Mouse (Mus musculus) embryo, embryonic 11 days (tissue): ENCODE measurements around the gene Fbxo46.

ENCODE experiments used
- DNase-seq: peaks from one replicate; pipeline ENCODE4 v3.0.0-alpha.2; 2015

Fbxo46 gene

DNA sequence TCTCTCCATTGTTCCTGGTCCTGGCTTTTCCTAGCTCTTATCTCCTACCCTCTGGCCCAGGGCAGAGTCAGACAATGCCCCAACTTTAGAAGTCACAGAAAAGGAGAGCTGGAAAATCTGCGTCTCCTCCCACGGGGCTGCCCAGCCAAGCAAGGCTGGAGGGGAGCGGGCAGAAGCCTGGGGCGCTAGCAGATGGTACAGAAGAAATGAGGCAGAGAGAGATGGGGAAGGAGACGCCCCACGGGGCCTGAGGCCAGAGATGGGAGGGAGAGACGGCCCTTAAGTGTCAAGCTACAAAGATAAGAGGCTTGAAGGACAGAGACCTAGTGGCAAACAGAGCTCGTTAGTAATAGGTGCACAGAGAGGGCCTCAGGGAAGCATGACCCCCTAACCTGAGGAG is 52.2 kb downstream of the Fbxo46 start:
- no peak for DNase-seq

DNA sequence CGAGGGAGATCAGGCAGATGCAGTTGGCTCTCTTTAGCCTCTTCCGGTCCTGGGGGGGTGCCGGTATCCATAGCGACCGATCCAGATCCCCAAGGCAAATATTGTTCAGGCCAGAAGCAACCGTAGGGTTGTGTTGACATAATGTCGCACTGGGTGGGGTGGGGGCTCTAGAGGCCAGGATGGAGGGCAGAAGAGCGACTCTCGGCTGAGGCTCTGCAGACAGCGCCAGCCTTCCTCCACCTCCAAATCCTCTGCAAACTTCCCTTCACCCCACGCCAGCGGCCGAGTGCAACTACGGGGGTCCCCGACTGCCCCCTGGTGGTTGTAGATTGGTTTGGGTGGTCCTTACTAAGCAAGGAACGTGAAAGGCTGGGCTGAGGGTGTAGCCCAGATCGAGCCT is 53.2 kb downstream of the Fbxo46 start:
- DNase-seq: peak; percentile 94

GRCm38 (mm10) chr7:19175708-19176515 is 56.3 kb downstream of the Fbxo46 start, which contains the start of gene Eml2:
Eml2 (plus strand) TSS chr7:19176421.
- DNase-seq: peak; percentile 74

DNA sequence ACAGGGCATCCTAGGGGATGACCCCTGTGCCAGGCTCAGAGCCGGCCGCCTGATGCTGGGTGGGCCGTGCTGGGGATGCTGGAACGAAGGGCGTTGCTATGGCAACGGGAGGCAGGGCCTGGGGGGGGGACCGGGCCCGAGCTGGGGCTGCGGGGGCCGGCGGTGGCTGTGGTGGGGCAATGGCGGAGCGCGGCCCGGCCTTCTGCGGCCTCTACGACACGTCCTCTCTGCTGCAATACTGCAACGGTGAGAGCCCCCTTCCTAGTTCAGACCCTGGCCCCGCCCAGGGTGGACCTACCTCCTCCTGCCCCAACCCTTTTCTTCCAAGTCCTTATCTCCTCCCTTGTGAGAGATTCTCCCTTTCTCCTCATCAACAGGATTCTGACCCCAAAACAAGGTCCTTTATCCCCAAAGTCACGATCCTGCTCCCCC is 56.9 kb downstream of the Fbxo46 start:
- DNase-seq: no peak

DNA sequence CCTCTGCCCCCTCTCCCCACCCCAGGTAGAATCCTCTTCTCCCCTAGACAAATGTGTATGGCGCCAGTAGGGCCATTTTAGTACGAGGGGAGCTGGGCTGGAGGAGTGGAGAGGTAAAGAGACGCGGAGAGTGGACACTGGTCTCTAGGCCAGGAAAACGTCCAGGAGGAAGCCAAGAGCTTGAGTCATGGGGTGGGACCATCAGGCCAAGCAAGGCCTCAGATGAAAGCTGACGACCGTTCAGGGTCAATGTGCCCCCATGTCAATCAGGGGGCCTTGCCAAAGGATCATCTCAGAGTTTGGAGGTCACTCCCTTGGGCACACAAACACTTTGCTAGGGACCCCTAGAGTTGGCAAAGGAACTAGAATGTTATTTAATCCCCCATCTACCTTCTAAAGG is 57.6 kb downstream of the Fbxo46 start:
- no peak for DNase-seq

- DNase-seq: no peak
Observed at GRCm38 (mm10) chr7:19178035-19178434, 58.4 kb downstream of the Fbxo46 start.

DNA sequence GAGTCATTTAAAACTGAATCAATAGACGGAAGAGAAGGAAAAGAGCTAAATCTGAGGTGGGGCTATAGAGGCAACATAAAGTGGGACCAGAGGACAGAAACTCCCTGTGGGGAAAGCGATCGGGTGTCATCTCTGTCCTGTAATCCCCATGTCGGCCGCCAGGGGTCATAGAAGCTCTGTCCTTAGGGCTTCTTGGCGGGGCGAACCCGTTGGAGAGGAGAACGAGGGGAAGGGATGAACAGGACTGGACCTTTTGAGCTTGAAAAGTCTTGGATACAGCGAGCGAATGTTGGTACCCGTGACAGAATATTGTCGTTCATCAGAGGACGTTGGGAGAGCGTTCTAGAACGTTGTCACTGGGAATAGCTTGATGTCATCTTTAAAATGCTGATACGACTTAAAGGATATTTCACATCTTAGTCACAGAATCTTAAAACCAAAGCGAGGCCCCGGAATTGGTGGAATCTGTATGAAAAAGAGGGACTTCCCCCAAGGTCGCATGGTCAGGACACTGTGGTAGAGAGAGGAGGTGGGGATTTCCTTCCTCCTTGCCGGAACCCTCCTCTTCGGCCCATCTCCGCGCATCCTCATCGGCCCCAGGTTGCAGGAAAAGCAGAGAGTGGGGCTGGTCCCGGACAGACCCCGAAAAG is 58.9 kb downstream of the Fbxo46 start:
- DNase-seq: peak; percentile 81

GRCm38 (mm10) chr7:19179173-19179572 is 59.5 kb downstream of the Fbxo46 start:
- DNase-seq: peak; percentile 90

- no peak for DNase-seq
Observed at GRCm38 (mm10) chr7:19179936-19180335, 60.3 kb downstream of the Fbxo46 start.

GRCm38 (mm10) chr7:19180862-19181429 is 61.3 kb downstream of the Fbxo46 start:
- DNase-seq: peak; percentile 79

DNA sequence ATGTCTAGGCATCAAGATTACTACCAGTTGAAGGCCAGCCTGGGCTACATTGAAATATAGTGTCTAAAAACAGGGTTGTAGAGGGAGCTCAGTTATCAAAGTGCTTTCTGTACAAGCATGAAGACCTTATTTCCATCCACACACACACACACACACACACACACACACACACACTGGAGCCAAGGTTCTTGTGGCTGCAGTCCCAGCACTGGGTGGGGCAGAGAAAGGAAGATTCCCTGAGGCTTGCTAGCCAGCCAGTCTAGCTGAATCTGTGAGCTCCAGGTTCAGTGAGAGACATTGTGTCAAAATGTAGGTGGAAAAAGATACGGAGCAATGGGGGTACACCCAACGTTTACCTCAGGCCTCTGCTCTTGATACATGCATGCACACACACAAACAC is 64.6 kb downstream of the Fbxo46 start:
- DNase-seq: no peak

DNA sequence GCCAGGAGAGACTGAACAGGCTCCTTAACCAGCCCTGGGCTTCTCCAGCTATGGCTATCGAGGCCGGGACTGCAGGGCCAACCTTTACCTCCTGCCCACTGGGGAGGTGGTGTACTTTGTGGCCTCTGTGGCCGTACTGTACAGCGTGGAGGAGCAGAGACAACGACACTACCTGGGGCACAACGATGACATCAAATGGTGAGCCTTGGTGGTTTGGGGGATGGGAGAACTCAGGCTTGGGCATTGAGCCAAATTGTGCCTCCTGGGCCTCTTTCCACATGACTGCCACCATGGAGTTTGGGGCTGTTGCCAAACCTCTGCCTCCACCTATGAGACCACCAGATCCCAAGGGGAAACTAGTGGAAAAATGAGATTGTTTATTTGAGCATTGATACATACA is 65.1 kb downstream of the Fbxo46 start:
- DNase-seq: no peak
